Mouse (Mus musculus) testis, postnatal 10 days (tissue): Measurements from ENCODE around the gene Sowaha.

Source experiments
- DNase-seq: peaks from one replicate; pipeline ENCODE4 v3.0.0; 2021; ENCODE audit warnings: low spot score

The Sowaha gene

GRCm38 (mm10) chr11:53472709-53473108 is 7.4 kb downstream of the Sowaha start:
- DNase-seq = no peak

DNA sequence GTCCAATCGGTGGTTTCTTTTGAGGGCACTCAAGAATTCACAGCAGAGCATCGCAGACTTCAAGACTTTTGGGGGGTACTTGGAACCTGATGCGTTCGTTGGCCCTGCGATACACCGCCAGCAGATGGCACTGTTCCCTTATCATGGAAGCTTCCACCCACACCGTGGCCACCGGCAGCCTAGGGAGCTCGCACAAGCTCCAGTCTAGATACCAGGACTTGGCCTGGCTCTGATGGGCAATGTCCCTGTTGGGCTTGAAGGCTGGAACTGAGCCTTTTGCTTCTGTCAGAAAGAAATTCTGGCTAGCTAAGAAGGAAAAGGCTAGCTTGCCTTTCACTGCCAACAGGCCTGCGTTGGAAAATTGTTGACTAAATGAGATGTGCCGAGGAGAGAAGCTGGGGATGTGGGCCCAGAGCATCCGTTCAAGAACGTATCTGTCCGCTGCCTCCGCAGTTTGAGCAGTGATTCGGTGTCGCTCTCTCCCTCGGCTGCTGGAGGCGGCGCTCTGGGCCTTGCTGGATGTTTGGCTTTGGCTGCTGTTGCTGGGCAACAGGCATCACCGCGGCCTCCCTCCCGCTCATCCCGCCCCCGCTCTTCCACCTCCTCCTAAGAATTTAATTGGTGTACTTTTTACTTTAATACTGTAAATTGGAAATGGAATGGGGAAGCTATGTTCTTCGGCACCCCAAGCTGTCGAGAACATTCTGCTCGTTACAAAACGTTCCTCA is 9.9 kb downstream of the Sowaha start, which contains the start of gene Gm9837:
Gene Gm9837, minus strand, starts transcription at position 512 of the 728 bp plus-strand sequence.
- DNase-seq = peak; percentile 95

GRCm38 (mm10) chr11:53469294-53469967 is 10.6 kb downstream of the Sowaha start:
- DNase-seq = no peak

- peak; percentile 91 for DNase-seq
These were observed 13.7 kb downstream of the Sowaha start for GRCm38 (mm10) chr11:53466231-53466971.

DNA sequence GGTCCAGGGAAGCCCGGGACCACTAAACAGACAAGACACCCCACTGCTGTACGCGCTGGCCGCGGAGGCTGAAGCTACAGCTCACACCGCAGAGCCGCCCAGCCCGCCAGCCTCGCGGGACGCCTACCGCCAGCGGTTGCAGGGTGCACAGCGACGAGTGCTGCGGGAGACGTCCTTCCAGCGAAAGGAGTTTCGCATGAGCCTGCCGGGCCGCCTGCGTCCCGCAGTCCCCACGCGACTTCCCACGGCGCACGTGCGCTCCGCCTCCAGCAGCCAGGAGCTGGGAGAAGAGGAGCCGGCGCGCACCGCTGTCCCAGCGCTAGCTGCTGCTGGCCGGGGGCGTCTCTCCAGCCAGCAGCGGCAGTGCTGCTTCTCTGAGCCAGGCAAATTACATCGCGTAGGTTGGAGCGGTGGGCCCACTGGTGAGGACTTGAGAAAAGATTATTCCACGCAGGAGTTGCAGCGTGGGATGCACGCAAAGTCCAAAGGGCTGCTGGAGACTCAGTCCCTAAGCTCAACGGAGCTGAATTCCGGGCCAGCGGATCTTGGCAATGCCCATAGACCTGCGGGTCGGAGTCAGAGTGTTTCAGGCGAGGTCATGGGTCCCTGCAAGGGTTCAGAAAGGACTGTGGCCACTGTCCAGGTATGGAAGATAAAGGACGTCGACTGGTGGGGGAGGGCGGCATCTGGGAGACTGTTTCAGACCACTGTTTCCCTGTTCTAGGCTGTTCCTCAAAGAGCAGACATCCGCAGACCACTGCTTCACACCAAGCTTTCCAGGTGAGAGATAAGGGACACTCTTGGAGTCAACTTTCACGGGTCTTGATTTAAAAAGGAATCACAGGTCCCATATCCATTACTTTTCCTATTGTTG is 16.3 kb downstream of the Sowaha start:
- DNase-seq = peak; percentile 54

GRCm38 (mm10) chr11:53461727-53462126 is 18.3 kb downstream of the Sowaha start:
- no peak for DNase-seq

DNA sequence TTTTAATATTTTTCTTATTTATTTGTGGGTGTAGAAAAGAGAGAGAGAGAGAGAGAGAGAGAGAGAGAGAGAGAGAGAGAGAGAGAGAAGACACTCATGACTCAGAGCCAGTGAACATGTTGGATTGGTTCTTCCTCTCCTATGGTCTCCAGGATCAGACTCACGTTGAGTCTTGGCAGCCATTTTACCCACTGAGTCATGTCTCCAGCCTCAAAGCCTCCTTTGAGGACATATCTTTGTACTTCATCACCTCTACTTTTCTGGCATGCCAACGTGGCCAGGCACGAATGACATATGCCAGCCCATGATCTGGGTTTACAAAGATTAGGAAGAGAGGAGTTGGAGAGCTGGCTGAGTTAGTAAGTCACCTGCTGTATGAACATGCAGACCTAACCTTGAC is 19.9 kb downstream of the Sowaha start:
- DNase-seq = no peak

DNA sequence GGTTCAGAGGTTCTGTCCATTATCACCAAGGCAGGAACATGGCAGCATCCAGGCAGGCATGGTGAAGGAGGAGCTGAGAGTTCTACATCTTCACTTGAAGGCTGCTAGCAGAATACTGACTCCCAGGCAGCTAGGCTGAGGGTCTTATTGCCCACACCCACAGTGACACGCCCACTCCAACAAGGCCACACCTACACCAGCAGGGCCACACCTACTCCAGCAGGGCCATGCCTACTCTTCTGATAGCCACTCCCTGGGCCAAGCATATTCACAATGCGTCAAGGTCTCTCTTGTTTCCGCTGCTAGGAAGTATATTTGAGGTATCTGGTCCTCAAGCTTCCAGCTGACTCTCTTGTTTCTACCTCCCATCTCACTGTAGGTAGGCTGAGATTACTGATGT is 21.1 kb downstream of the Sowaha start:
- no peak for DNase-seq

- no peak for DNase-seq
These were observed 22.6 kb downstream of the Sowaha start for GRCm38 (mm10) chr11:53457372-53457954.

DNA sequence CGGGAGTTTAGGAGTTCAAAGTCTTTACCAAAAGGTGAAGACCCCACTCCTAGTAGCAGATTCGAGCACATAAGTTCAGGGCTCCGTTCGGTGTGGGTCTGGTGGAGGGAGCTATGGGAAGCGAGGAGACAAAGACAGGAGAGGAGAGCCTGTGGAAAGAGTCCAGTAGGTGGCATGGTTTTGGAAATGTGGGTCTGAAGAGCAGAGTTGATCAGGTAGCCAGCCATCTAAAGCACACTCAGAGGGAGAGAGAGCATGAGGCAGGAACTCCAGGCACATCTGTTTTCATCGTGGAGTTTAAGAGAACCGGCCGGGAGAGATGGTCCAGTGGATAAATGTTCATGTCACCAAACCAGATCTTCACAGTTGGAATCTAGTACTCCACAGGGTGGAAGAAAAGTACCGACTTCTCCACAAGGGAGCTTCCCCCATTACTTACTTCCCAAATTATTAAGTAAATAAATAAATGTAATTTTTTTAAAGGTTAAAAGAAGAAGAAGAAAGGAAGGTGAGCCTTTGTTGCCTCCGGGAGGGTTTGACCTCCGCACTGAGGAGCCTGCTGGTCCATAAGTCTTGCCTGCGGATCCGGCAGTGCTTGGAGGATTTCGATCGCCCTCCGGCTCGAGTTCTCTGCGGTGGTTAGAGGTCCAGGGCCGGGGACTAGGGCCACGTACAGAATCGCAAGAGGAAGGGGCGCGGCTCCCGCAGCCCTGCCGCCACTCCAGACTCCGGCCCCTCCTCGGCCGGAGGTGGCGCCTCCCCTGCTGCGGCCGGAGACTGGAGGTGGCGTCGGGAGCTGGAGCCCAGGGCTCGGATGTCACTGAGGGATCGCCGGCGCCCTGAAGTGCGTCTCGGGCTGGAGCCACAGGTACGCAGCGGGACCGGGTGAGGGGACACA is 23.4 kb downstream of the Sowaha start, which contains the start of the genes Gm10447 and Shroom1:
Gene Gm10447, minus strand, starts transcription at position 637 of the 898 bp plus-strand sequence.
Gene Shroom1, plus strand, starts transcription at position 732 of the 898 bp plus-strand sequence.
- DNase-seq = peak; percentile 63

- DNase-seq = no peak
These were observed 27.0 kb downstream of the Sowaha start for GRCm38 (mm10) chr11:53453031-53453430.

DNA sequence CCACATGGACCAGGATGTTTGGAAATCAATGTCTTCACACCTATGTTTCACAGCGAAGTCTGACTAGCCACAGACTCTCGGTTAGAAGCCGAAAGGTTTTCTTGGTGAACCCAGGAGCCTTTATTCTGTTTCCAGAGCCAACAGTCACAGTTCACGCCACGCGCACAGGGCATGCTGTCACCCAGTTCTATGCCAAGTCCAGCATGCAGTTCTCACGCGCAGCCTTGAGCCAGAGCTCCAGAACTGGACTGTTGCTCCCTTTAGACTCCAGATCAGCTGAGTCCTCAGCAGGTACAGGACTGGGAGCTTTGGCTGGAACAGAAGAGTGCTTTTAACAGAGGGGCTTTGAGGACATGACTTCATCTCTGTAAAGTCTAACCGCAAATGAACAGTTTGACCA is 27.7 kb downstream of the Sowaha start:
- no peak for DNase-seq

- DNase-seq = no peak
These were observed 28.7 kb downstream of the Sowaha start for GRCm38 (mm10) chr11:53451361-53451760.

DNA sequence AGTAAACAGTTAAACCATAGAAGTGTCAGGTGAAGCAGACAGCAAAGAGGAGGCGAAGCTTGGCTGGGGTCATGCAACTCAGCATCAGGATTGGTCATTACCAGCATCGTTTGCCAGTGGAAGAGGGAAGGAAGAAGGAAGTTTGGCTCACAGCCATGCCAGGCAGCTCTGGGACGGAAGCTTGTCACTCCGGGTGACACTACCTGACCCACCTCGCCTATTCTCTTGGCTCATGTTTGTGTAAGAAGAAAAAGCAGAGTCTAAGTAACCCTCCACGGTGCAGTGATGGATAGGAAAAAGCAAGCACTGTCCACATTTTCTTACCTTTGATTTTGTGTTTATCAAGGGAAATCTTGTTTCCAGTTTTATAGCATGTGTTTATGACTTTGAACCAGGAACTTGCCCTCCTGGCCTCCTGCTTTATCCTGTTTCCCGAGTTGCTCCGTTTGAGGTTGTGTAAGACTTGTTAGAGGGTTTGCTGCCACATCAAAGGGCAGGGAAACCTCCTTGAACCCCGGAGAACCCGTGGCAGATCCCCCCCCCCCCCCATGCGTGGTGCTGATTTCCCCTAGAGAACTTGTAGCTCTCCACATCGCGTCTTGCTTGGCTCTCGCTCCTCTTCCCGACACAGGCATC is 29.9 kb downstream of the Sowaha start:
- no peak for DNase-seq

DNA sequence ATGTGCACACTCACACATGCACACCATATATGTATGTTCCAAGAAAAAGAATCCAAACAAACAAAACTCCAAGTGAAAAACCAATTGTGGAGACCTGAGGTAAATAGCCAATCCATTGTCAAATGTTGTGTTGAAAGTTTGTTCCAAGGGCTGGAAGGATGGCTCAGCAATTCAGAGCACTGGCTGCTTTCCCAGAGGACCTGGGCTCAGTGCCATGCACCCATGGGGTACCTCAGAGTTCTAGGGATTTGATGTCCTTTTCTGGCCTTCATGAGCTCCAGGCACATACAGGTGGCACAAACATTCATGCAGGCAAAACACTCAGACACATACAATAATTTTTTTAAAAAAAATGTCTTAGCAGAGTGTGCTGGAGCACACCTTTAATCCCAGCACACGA is 31.5 kb downstream of the Sowaha start:
- DNase-seq = no peak

DNA sequence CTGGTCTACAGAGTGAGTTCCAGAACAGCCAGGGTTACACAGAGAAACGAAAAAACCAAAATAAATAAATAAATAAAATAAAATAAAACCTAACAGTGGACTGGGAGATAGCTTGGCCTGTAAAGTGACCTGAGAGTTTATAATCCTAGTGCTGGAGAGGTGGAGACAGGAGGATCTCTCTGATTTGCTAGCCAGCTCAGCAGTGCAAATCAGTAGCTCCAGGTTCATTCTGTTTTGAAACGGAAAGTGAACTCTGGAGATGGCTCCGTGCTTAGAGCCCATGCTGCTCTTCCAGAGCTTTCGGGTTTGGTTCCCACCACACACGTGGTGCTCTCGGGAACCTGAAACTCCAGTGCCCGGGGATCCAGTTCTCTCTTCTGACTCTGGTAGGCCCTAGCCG is 32.1 kb downstream of the Sowaha start:
- DNase-seq = no peak

GRCm38 (mm10) chr11:53446183-53446582 is 33.9 kb downstream of the Sowaha start:
- no peak for DNase-seq

GRCm38 (mm10) chr11:53445562-53445961 is 34.5 kb downstream of the Sowaha start:
- DNase-seq = no peak

GRCm38 (mm10) chr11:53443861-53444260 is 36.2 kb downstream of the Sowaha start:
- no peak for DNase-seq

GRCm38 (mm10) chr11:53441921-53442320 is 38.2 kb downstream of the Sowaha start:
- peak; percentile 55 for DNase-seq
